Mouse (Mus musculus) limb, embryonic 12.5 days (tissue): Measurements from ENCODE around the gene Pcyt1a. TPM values are rescaled to one million over a fixed set of nuclear protein-coding genes. Genes with fewer than 3 reads are reported as not detected.

ENCODE experiments used
- ATAC-seq: fragments of 200-750 bp; cut with Nextera tagmentation; 2 replicates; pipeline ENCODE4 v1.8.0; 2017; ENCODE audit warnings: low read depth, moderate TSS enrichment; ENCODE audit not compliant: insufficient number of reproducible peaks, insufficient read depth, low FRiP score, low TSS enrichment
- H3K27ac ChIP-seq: fragments of 300-500 bp; sonication (generic); 2 replicates; pipeline ENCODE4 v1.5.1; 2016; ENCODE audit warnings: mild to moderate bottlenecking, moderate library complexity
- H3K27me3 ChIP-seq: fragments of 300-500 bp; sonication (generic); 2 replicates; pipeline ENCODE4 v1.6.1; 2016; ENCODE audit warnings: mild to moderate bottlenecking, moderate library complexity
- H3K36me3 ChIP-seq: fragments of 300-500 bp; sonication (generic); 2 replicates; pipeline ENCODE4 v1.6.1; 2016; ENCODE audit warnings: mild to moderate bottlenecking, moderate library complexity
- H3K4me1 ChIP-seq: fragments of 300-500 bp; sonication (generic); replicated peaks from 2 replicates; pipeline ENCODE4 v1.6.1; 2016
- H3K4me2 ChIP-seq: fragments of 300-500 bp; sonication (generic); 2 replicates; pipeline ENCODE4 v1.6.1; 2016; ENCODE audit warnings: mild to moderate bottlenecking, moderate library complexity
- H3K4me3 ChIP-seq: fragments of 300-500 bp; sonication (generic); replicated peaks from 2 replicates; pipeline ENCODE4 v1.5.1; 2016; ENCODE audit warnings: mild to moderate bottlenecking
- H3K9ac ChIP-seq: fragments of 300-500 bp; sonication (generic); replicated peaks from 2 replicates; pipeline ENCODE4 v1.6.1; 2016; ENCODE audit warnings: mild to moderate bottlenecking, moderate library complexity
- H3K9me3 ChIP-seq: fragments of 300-500 bp; sonication (generic); 2 replicates; pipeline ENCODE4 v1.6.1; 2016; ENCODE audit warnings: mild to moderate bottlenecking, moderate library complexity
- WGBS: fragments of 180-500 bp; shearing (Covaris S2); methylation state at CpG from one replicate; pipeline ENCODE4 v1.1.7; 2016; 5-methylcytosine and 5-hydroxymethylcytosine counted together
- polyA plus RNA-seq: library from polyadenylated mRNA; unstranded; fragments of >200 nt; fragmentation: Nextera tagmentation; extraction: Ambion mirVana; gene quantifications from 2 replicates; pipeline ENCODE4 v1.2.1, GENCODE M21; 2016

Gene Pcyt1a
- polyA plus RNA-seq, 1 experiment from 2014 or later = 35.2 TPM

- Histone ChIP-seq H3K9me3 (no peaks in the 10 kb centered on the region), H3K9ac (no peak overlapping the region), H3K27me3 (no peaks in the 10 kb centered on the region), H3K4me2 (no peak overlapping the region), H3K27ac (peak overlapping the region; percentile 67), H3K36me3 (no peaks in the 10 kb centered on the region), H3K4me1 (peaks cover 44% of the 10 kb centered on the region), H3K4me3 (no peak overlapping the region)
- no peak for ATAC-seq
- WGBS = 71% methylated on average over 3 of the region's 3 CpGs
Measured at GRCm38 (mm10) chr16:32511338-32511734, 80.6 kb downstream of the Pcyt1a start.

DNA sequence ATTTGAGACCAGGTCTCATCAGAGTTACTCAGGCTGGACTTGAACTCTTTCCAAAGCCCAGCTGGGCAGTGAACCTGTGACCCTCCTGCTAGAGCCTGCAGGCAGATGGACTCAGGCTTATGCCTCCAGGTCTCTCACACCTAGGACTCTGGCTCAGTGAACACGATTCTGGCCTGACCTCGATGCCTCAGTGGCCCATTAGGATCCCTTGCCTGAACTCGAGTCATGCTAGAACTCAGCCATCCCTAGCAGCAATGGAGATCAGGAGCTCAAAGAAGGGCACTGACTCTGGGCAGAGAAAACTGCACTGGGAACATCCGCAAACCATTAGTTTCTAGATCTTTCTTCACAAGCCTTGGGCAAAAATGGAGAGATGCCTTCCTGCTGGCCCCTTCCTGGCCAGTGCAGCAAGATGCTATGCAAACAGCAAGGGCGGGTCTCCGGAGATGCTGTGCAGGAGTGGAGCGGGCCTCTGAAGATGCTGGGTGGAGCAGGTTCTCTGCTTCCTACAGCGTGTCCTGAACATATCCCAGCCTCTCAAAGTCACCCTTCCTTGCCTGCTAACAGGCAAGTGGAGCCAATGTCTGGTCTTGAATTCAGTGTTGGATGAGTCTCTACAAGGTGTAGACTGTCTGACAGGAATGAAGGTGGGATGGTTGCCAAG, 81.2 kb downstream of the Pcyt1a start:
- Histone ChIP-seq H3K4me3 (no peak overlapping the region), H3K9ac (no peak overlapping the region), H3K27me3 (no peaks in the 10 kb centered on the region), H3K4me1 (peaks cover 50% of the 10 kb centered on the region), H3K4me2 (no peak overlapping the region), H3K9me3 (no peaks in the 10 kb centered on the region), H3K36me3 (no peaks in the 10 kb centered on the region), H3K27ac (no peak overlapping the region)
- 87% methylated on average over 8 of the region's 8 CpGs for WGBS
- no peak for ATAC-seq

DNA sequence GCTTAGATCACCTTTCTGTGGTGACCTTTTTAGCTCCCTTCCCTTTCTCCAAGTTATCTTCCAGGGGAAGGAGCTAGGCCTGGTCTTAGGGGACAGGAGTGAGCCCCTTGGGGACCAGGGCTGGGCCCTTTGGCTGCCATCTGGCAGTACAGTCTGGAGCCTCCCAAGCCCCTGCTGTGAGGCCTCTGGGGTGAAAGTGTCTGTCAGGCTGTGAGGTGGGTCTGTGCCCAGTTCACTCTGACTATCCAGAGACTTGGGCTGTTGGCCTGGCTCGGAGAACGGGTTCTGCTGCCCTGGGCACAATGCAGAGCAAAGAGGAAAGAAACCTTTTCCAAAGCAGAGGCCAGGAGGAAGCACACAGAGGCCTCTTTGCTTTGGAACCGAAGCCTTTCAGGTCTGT, 82.2 kb downstream of the Pcyt1a start:
- peaks cover 53% of the 10 kb centered on the region for H3K4me1 ChIP-seq
- no peak for ATAC-seq
- no peak overlapping the region for H3K4me3 ChIP-seq
- WGBS = 62% methylated on average over 3 of the region's 3 CpGs
- no peaks in the 10 kb centered on the region for H3K36me3 ChIP-seq
- H3K4me2 ChIP-seq = no peak overlapping the region
- no peaks in the 10 kb centered on the region for H3K27me3 ChIP-seq
- 0 out of 2 replicates have a peak overlapping the region, but pooled peaks have one; percentile 18 for H3K9ac ChIP-seq
- H3K27ac ChIP-seq = peak overlapping the region; percentile 84
- no peaks in the 10 kb centered on the region for H3K9me3 ChIP-seq

GRCm38 (mm10) chr16:32513401-32513800, 82.7 kb downstream of the Pcyt1a start:
- 87% methylated on average over 6 of the region's 6 CpGs for WGBS
- no peak overlapping the region for H3K4me3 ChIP-seq
- no peaks in the 10 kb centered on the region for H3K27me3 ChIP-seq
- H3K4me2 ChIP-seq = no peak overlapping the region
- H3K4me1 ChIP-seq = peaks cover 54% of the 10 kb centered on the region
- H3K36me3 ChIP-seq = no peaks in the 10 kb centered on the region
- H3K9ac ChIP-seq = no peak overlapping the region
- no peak for ATAC-seq
- no peaks in the 10 kb centered on the region for H3K9me3 ChIP-seq
- H3K27ac ChIP-seq = peak overlapping the region; percentile 84

DNA sequence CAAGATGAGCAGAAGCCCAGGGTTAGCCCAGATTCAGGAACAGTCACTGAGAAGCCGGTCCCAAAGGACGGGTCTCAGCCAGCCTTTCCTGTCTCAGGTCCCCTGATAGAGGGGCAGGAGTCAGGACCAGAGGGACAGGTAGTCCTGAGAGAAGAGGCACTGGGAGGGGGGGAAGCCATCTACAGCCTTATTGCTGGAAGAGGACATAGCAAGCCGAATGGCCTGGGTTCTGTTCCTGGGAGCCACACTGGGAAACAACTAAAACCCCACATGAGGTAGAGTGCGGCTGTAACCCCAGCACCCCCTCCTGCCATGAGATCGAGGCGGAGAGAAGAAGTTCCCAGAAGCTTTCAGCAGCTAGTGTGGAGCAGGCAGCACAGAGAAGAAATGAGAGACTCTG, 83.2 kb downstream of the Pcyt1a start:
- Histone ChIP-seq H3K27ac (no peak overlapping the region; the same call in 1 of the 2 replicates), H3K27me3 (no peaks in the 10 kb centered on the region), H3K4me1 (peaks cover 53% of the 10 kb centered on the region), H3K4me2 (no peak overlapping the region), H3K4me3 (no peak overlapping the region), H3K9me3 (no peaks in the 10 kb centered on the region), H3K36me3 (no peaks in the 10 kb centered on the region), H3K9ac (no peak overlapping the region)
- ATAC-seq = no peak
- WGBS = 93% methylated on average over 6 of the region's 6 CpGs

- WGBS = 12% methylated on average over 20 of the region's 21 CpGs
- H3K4me1 ChIP-seq = peaks cover 43% of the 10 kb centered on the region
- peak overlapping the region; percentile 58 for H3K9ac ChIP-seq
- peak overlapping the region; percentile 52 for H3K4me2 ChIP-seq
- H3K27me3 ChIP-seq = no peaks in the 10 kb centered on the region
- ATAC-seq = peak; percentile 91
- no peaks in the 10 kb centered on the region for H3K36me3 ChIP-seq
- peak overlapping the region; percentile 99 for H3K27ac ChIP-seq
- peak overlapping the region; percentile 19 for H3K4me3 ChIP-seq
- no peaks in the 10 kb centered on the region for H3K9me3 ChIP-seq
Measured at GRCm38 (mm10) chr16:32516006-32516962, 85.6 kb downstream of the Pcyt1a start.

- no peak overlapping the region for H3K4me3 ChIP-seq
- H3K9me3 ChIP-seq = no peaks in the 10 kb centered on the region
- H3K4me2 ChIP-seq = no peak overlapping the region
- no peaks in the 10 kb centered on the region for H3K27me3 ChIP-seq
- 80% methylated on average over 12 of the region's 12 CpGs for WGBS
- H3K27ac ChIP-seq = no peak overlapping the region
- ATAC-seq = no peak
- no peaks in the 10 kb centered on the region for H3K36me3 ChIP-seq
- H3K4me1 ChIP-seq = peaks cover 40% of the 10 kb centered on the region
- H3K9ac ChIP-seq = no peak overlapping the region
Measured at GRCm38 (mm10) chr16:32517785-32518481, 87.2 kb downstream of the Pcyt1a start.

DNA sequence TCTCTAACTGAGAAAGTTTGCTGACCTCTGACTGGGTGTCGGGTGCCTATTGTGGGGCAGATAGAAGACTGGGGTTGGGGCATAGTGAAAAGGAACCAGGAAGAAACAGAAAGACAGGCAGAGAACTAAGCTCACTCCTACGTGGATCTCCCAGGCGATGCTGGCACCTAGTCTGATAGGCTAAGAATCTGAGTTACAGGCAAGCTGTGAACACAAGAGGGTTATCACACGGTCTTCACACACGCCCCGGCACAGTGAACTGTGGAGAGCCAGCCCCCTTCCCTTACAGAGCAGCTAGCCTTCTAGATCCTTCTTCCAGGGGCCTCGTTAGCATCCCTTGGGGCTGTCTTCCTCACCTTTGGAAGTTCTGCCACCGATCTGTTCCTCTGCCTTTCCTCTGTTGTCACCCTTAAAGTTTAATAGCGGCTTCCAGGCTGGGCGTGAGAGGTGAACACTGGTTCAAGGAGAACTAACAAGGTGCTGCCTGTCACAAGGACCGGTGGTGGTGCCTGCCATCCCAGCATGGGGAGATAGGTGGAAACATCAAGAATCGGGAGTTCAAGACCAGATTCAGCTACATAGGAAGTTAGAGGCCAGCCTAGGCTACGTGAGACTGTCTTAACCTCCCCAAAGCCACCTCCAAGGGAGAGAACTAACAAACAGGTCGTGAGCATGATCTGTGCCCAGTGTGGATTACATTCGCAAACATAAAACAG, 89.1 kb downstream of the Pcyt1a start:
- ATAC-seq = no peak
- no peak overlapping the region for H3K27ac ChIP-seq
- H3K4me3 ChIP-seq = no peak overlapping the region
- H3K4me2 ChIP-seq = no peak overlapping the region
- no peaks in the 10 kb centered on the region for H3K36me3 ChIP-seq
- no peaks in the 10 kb centered on the region for H3K9me3 ChIP-seq
- peaks cover 40% of the 10 kb centered on the region for H3K4me1 ChIP-seq
- H3K27me3 ChIP-seq = no peaks in the 10 kb centered on the region
- WGBS = 81% methylated on average over 15 of the region's 15 CpGs
- 0 out of 2 replicates have a peak overlapping the region, but pooled peaks have one; percentile 14 for H3K9ac ChIP-seq

GRCm38 (mm10) chr16:32520372-32520748, 89.6 kb downstream of the Pcyt1a start:
- Histone ChIP-seq H3K4me2 (no peak overlapping the region), H3K27ac (no peak overlapping the region), H3K4me3 (no peak overlapping the region), H3K36me3 (no peaks in the 10 kb centered on the region), H3K27me3 (no peaks in the 10 kb centered on the region), H3K4me1 (peaks cover 38% of the 10 kb centered on the region), H3K9me3 (no peaks in the 10 kb centered on the region), H3K9ac (0 out of 2 replicates have a peak overlapping the region, but pooled peaks have one; percentile 14)
- WGBS = 49% methylated on average over 9 of the region's 9 CpGs
- no peak for ATAC-seq

DNA sequence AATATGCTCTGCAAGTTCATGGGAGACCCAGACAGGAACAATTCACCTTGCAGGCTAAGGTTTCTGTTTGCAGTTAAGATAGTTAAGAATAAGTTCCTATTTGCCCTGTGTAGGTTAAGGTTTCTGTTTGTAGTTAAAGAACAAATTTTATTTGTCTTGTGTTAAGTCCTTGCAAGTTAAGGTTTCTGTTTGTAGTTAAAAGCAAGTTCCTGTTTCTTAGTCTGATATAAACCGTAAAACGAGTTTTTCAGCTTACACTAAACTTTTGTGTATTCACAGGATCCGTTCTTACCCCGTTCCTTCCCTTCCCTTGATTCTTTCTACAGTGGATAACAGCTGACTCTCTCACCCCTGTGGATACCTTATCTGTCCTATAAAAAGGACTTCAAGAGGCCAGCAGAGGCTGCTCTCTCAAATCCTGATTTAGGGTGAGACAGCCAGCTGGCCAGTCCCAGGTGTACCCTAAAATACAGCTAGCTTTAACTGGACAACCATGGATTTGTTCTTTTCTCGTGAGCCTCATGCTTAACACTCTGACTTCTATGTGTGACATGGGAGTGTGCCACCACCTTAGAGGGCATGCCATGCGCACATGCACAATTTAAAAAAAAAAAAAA, 92.0 kb downstream of the Pcyt1a start:
- 68% methylated on average over 6 of the region's 6 CpGs for WGBS
- no peaks in the 10 kb centered on the region for H3K36me3 ChIP-seq
- H3K27ac ChIP-seq = no peak overlapping the region
- H3K4me3 ChIP-seq = no peak overlapping the region
- H3K4me1 ChIP-seq = peaks cover 19% of the 10 kb centered on the region; the same call in 1 of the 2 replicates
- H3K9me3 ChIP-seq = no peaks in the 10 kb centered on the region
- H3K9ac ChIP-seq = no peak overlapping the region
- ATAC-seq = no peak
- H3K4me2 ChIP-seq = no peak overlapping the region
- no peaks in the 10 kb centered on the region for H3K27me3 ChIP-seq
